Mouse (Mus musculus) embryonic fibroblast, embryonic 13.5 days (primary cell): ENCODE results near the gene Zfp740.

ENCODE experiments used
- CTCF ChIP-seq: IDR thresholded peaks from 2 replicates; pipeline ENCODE4 v1.5.1; 2011; ENCODE audit warnings: mild to moderate bottlenecking, control low read depth, low read length, moderate library complexity, borderline replicate concordance; ENCODE audit not compliant: insufficient read depth
- POLR2A ChIP-seq: IDR thresholded peaks from 2 replicates; pipeline ENCODE4 v1.6.1; 2011; ENCODE audit warnings: low read depth, mild to moderate bottlenecking, control low read depth, low read length, moderate library complexity

DNA sequence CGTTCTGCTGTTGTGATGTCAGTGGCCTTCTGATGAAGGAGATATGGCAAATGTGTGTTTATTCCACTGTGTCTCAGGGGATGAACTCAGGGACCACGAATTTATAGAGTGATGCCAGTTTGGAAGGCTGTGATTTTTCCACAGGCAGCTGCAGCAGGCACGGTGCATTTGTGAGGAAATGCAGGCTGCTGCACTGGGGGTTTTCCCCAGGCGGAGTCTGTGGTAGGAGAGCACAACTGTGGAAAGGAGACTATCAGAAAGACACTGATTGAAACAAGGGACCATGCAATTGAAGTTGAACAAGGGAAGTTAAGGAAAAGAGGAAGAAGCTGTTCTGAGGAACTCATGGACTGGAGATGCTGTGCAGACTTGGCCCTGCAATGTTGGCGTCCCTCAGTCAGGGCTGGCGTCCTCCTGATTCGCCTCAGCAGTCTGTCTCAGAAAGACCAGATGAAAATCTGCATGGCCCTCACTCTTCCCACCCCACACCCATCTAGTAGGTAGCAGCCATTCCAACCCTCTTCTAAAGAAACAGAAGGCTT is 10.7 kb upstream of the Zfp740 start:
- TF ChIP-seq CTCF (no peak), POLR2A (no peak)
